Mouse (Mus musculus) regulatory T cell (primary cell): ENCODE data around the gene Ercc6.

ENCODE experiments used
- in situ Hi-C: fragments of 300-600 bp; cut with MboI, MseI; formaldehyde crosslinking; loops from one replicate; pipeline ENCODE4 v1.15.1; 2025; ENCODE audit warnings: high pct_unique_total_duplicates

Gene Ercc6

GRCm38 (mm10) chr14:32572519-32572918 is 59.2 kb downstream of the Ercc6 start:
- in situ Hi-C loops, result no loop called here

GRCm38 (mm10) chr14:32578420-32578819 is 65.1 kb downstream of the Ercc6 start:
- in situ Hi-C loops, result no loop called here

GRCm38 (mm10) chr14:32583696-32584095 is 70.4 kb downstream of the Ercc6 start:
- in situ Hi-C loops, result no loop called here

GRCm38 (mm10) chr14:32587013-32587784 is 73.9 kb downstream of the Ercc6 start:
- in situ Hi-C loops, result no loop called here

- in situ Hi-C loops, result no loop called here
Observed at GRCm38 (mm10) chr14:32590377-32590776, 77.1 kb downstream of the Ercc6 start.

GRCm38 (mm10) chr14:32597232-32598231 is 84.2 kb downstream of the Ercc6 start:
- in situ Hi-C loops, result no loop called here

GRCm38 (mm10) chr14:32598437-32599219 is 85.3 kb downstream of the Ercc6 start:
- in situ Hi-C loops, result no loop called here

- in situ Hi-C loops, result no loop called here
Observed at GRCm38 (mm10) chr14:32599290-32600041, 86.1 kb downstream of the Ercc6 start, which contains the start of gene Prrxl1. TSS of gene Prrxl1 (plus strand) at chr14:32599407.

- in situ Hi-C loops, result no loop called here
Observed at GRCm38 (mm10) chr14:32600110-32600509, 86.8 kb downstream of the Ercc6 start.

- in situ Hi-C loops, result no loop called here
Observed at GRCm38 (mm10) chr14:32605508-32605907, 92.2 kb downstream of the Ercc6 start.

- in situ Hi-C loops, result no loop called here
Observed at GRCm38 (mm10) chr14:32606316-32606715, 93.0 kb downstream of the Ercc6 start.

- in situ Hi-C loops, result no loop called here
Observed at GRCm38 (mm10) chr14:32609392-32609791, 96.1 kb downstream of the Ercc6 start.

GRCm38 (mm10) chr14:32617253-32617652 is 103.9 kb downstream of the Ercc6 start:
- in situ Hi-C loops, result no loop called here

- in situ Hi-C loops, result no loop called here
Observed at GRCm38 (mm10) chr14:32624245-32624644, 110.9 kb downstream of the Ercc6 start.

- in situ Hi-C loops, result no loop called here
Observed at GRCm38 (mm10) chr14:32624811-32625210, 111.5 kb downstream of the Ercc6 start.

GRCm38 (mm10) chr14:32627271-32627670 is 114.0 kb downstream of the Ercc6 start:
- in situ Hi-C loops, result no loop called here

- in situ Hi-C loops, result no loop called here
Observed at GRCm38 (mm10) chr14:32628584-32628983, 115.3 kb downstream of the Ercc6 start.
